Mouse (Mus musculus) kidney, adult 2 months (tissue): Measurements from ENCODE around the gene Dlst.

Experiments used
- CTCF ChIP-seq: fragments of 200-500 bp; conservative IDR thresholded peaks from 2 replicates; pipeline ENCODE4 v1.5.1; 2011; ENCODE audit warnings: low read depth, mild to moderate bottlenecking, control low read depth, low read length, moderate library complexity, mixed read lengths; ENCODE audit not compliant: insufficient read depth, insufficient read length
- POLR2A ChIP-seq: fragments of 200-500 bp; IDR thresholded peaks from one replicate; pipeline ENCODE4 v1.6.1; 2011; ENCODE audit warnings: low read depth, low read length, control low read depth

DNA sequence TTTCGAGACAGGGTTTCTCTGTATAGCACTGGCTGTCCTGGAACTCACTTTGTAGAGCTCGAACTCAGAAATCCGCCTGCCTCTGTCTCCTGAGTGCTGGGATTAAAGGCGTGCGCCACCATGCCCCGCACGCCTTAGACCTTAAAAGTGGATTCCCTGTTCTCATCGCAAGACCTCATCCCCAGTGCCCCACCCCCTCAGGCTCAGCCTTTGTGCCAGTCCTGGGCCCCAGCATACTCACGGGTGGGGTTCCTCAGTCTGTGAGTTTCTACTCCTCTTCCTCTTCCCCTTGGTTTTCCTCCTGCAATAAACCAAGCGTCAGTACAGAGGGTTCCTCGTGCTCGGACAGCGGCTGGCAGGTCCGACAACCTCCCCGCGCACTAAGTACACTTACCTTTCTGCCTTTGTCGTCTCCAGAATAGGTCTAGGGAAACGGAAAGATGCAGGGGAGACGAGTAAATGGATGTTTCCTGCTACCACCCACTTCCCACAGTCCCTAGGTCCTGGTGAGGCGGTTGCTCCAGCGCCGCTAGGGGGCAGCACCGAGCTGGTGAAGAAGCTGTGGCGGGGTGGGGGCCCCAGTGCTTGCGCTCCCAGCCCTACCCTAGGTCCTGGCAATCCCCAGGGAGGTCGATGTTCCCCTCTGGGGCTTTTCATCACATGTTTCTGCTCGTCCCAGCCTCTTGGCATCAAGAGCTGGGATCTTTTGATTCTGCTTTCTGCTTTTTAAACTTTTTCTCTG, 58.7 kb downstream of the Dlst start:
- peak; percentile 79 for TF ChIP-seq CTCF
- no peak for TF ChIP-seq POLR2A
